Mouse (Mus musculus): ENCODE measurements around the gene Arhgap23. TPM values are rescaled to one million over a fixed set of nuclear protein-coding genes. Genes with fewer than 3 reads are reported as not detected.

The Arhgap23 gene
- total RNA-seq, 2 experiments from 2014 or later = 71.4 to 73.5 TPM

DNA sequence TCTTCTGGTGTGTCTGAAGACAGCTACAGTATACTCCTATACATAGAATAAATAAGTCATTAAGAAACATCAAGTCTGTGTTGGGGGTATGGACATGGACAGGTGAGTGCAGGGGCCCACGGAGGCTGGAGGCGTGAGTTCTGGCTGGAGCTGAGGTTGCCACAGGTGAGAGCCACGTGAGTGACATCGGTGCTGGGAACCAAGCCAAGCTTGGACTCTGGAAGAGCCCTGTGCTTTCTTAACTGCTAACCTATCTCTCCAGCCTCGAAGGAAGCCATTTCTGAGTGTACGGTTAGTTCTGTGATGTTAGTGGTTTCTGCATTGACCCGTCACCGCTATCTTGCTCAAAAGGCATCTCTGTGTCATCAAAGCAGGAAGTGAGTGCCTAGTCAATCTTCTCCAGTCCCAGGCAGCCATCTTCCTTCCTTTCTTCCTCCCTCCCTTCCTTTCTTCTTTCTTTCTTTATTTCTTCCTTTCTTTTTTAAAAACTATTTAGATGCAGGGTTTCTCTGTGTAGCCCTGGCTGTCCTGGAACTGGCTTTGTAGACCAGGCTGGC, 17.7 kb downstream of the Arhgap23 start:
- DNase-seq (ENCODE audit: extremely low spot score in 1 of 2, low spot score in 1 of 2) = no peak

DNA sequence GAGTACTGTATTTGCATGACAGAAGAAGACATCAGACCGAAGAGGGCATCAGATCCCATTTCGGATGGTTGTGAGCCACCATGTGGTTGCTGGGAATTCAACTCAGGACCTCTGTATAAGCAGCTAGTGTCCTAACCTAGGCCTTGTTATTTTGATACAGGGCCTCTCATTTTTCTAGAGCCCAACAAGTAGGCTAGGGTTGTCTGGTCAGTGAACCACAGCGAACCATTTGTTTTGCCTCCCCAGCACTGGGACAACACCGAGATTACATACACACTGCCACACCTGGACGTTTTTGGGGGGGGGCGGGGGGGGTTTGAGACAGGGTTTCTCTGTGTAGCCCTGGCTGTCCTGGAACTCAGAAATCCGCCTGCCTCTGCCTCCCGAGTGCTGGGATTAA, 18.8 kb downstream of the Arhgap23 start:
- DNase-seq (ENCODE audit: extremely low spot score in 1 of 2, low spot score in 1 of 2) = no peak

DNA sequence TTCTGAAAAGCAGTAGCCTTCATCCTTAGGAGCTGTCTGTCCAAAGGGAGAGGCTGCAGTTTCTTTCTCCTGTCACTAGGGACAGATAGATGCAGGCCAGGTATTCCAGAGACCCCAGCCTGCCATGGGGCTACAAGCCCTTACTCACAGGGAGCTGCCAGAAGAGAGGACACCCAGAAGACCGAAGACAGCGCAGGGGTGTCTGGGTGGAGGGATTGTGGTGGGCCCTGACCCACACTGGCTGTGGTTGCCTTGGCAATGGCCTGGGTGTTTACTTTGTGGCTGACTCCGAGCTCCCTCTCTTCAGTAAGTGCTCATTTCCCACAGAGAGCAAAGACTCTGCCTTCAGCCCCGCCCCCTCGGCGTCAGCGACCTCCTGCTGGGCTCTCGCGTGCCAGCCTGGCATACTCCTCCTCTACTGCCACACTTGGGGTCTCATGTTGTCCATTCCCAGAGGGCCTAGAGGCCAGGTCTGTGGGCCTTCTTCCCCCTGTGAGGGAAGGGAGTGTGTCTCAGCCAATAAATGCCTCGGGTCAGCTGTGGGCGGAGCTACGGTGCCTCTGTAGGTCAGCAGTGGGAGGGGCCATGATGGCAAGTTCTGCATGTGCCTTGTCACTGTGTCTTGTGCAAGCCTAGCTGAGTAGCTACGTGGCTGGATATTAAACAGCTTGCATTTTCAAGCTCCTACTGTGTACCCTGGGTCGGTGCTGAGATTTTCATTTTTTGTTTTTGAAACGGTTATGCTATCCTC, 19.5 kb downstream of the Arhgap23 start:
- no peak for DNase-seq (ENCODE audit: extremely low spot score in 1 of 2, low spot score in 1 of 2)

DNA sequence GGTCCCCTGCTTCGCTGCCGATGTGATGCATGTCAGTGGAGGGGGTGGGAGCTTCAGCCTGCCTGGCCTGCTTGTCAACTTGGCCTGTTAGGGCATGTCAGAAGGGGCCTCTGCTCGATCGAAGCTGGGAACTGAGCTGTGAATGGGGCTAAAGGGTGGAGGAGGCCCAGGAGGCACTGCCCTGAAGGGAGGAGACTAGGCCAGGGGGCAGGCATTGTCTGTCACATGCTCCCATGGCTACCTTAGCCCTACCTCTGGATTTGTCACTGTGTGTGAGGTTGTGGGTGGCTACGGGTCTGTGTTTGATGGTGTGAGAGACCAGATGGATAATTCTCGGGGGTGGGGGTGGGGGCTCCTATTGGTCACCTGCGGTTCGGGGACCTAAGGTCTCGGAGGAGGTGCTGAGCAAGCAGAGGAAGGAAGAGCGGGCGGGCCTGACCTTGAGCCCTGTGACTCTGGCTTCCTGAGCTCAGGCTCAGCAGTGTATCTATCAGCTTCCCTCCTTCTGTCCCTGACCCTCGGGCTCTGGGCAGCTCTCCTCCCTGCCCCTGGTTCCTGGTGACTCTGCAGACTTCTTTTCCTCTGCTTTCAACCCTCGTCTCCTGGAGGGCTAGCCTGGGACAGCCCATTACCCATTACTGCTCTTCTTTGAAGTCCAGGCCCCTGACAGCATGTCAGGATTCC, 20.6 kb downstream of the Arhgap23 start:
- DNase-seq (ENCODE audit: extremely low spot score in 1 of 2, low spot score in 1 of 2) = no peak

DNA sequence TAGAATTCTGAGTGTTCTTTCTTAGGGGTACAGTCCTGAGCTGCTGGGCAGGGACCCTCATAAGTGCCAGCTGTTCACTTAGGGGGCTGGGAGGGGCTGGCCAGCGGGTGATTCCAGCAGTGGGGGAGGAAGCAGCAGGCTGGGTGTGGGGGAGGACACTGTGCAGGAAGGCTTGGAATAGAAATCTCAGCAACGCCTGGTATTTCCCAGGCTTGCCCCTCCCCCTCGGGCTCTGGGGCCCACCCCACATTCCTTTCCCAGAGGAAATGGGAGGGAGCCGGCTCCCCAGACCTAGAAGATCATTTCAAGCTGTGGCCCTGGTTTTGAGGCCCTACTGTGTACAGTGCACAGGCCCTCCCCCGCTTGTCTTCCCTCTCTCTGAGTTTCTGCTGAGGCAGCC, 22.4 kb downstream of the Arhgap23 start:
- no peak for DNase-seq (ENCODE audit: extremely low spot score in 1 of 2, low spot score in 1 of 2)

DNA sequence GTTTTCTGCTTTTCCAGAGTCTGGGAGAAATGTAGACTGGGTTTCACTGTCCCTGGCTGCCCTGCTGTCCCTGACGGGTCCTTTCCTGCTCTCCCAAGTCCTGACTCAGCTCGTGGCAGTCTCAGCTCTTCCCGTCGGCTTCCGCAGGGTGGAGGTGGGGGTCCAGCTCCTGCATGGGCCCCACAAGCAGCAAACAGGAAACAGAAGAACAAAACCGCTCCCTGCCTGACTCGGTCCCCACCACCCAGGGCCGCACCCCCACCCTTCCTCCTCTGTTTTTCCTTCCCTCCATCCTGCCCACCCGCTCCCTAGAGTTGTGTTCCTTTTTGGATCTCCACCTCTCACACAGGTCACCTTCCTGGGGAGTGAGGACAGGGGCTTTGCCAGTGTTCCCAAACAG, 23.5 kb downstream of the Arhgap23 start:
- no peak for DNase-seq (ENCODE audit: extremely low spot score in 1 of 2, low spot score in 1 of 2)

DNA sequence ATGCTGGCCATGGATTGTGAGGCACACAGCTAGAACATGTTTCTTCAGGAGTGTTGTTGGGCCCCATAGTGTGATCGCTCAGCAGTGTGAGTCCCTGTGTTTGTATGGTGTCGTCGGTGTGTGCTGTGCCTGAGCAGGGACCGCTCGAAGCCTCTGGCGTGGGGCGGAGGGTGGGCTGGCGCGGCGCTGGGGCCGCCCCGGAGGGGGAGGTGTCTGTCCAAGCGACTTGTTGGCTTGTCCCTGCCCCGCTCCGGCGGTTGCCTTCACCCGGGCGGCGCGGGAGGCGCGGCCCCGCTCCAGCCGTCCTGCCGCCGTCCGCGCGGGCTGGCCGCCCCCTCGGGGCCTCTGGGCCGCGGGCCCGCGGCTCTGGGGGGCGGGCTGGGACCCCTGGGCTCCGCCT, 24.6 kb downstream of the Arhgap23 start:
- no peak for DNase-seq (ENCODE audit: extremely low spot score in 1 of 2, low spot score in 1 of 2)

DNA sequence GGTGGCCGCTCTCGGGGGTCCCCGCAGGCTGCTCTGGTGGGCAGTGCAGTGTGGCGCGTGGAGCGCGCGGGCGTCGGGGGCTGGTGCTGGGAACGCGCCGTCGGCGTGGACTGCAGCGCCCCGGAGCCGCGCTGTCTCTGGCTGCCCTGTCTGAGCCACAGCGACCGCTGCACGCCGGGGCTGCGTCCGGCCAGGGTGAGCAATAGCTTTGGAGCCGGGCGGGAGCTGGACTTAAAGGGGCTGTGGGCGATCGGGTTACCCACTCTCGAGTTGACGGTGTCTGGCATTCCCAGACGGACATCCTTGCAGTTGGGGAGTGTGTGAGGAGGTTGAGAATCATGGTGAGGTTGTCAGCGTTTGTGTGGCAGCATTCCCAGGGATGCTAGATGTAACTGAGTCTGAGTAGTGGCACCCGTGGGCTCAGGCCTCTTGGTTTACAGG, 25.1 kb downstream of the Arhgap23 start:
- no peak for DNase-seq (ENCODE audit: extremely low spot score in 1 of 2, low spot score in 1 of 2)

DNA sequence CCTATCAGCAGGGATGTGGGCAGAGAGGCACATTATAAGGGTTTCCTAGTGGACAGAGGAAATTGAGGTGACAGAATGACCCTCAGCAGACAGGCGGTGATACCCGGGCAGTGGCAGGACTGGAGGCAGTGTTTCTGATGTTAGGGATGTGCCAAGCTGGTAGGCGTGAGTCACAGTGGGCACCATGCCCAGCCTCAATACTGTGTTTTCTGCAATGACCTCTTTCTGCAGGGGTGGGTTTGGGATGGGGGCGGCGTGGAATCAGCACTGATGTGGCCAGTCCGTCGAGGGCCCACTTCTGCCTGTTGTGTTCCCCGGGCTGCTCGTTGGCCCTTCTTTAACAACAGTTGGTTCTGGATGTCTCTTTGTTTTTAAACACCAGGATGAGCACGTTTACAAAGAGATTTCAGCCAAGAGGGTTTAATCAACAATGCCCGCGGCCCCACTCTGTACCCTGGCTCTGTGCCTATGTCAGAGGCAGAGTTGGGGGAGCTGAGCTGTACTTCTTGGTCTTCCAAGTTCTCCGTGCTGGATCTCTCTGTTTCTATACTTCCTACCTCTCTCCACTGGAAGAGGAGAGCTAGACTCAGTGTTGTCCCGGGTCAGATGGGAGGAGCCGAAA, 25.8 kb downstream of the Arhgap23 start:
- DNase-seq (ENCODE audit: extremely low spot score in 1 of 2, low spot score in 1 of 2) = peak in 1 of 2 experiments; percentile 46

DNA sequence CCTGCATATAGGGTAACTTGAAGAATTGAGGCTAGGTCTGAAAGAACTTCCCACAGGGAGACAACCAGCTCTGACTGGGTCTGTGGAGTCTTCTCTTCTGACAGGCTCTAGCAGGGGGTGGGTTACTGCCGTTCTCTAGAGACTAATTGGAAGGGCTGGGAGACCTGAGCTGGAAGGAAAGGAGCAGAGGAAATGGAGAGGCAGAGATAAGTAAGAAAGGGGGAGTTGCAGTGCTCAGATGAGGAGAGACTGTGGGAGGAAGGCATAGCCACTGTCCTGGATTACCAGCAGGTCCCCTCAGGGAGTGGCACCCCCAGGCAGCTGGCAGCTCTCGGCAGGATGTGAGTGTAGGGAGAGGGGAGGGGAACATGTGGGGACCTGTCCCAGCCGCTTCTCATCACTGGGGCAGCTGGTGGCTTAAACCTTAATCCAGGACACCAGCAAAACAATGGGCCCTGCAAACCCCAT, 26.4 kb downstream of the Arhgap23 start:
- no peak for DNase-seq (ENCODE audit: extremely low spot score in 1 of 2, low spot score in 1 of 2)

DNA sequence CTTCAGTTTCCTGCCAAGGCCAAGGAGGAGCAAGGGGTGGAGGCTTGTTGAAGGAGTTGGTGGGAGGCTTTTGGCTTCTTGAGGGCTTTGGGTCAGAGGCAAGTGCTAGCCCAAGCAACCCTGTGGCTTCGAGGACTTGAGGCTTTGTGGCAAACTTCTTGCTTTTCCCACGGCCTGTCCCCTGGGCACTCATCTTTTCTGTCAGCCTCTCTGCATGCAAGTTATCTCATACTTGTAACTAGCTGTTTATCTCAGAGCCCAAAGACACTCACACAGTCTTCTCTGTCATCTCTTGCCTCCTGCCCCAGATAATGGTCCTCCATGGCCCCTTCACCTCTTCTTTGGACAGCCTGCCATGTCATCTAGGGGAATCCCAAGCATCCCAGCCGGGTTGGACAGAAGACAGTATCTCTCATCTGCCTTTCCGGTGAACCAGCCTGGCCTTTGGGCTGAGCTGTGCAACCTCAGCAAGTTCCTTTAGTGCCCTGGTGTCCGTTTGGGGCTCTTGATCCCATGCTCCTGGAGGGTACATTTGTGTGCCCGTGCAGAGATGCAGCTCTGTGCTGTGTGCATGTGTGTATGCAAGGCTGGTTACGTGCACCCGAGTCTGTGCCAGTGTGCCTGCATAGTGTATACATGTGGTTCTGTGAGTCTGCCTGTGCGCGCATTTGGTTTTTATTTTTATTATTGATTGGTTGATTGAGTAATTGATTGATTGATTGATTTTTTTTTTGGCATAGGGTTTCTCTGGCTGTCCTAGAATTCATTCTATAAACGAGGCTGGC, 27.8 kb downstream of the Arhgap23 start:
- DNase-seq (ENCODE audit: extremely low spot score in 1 of 2, low spot score in 1 of 2) = no peak

DNA sequence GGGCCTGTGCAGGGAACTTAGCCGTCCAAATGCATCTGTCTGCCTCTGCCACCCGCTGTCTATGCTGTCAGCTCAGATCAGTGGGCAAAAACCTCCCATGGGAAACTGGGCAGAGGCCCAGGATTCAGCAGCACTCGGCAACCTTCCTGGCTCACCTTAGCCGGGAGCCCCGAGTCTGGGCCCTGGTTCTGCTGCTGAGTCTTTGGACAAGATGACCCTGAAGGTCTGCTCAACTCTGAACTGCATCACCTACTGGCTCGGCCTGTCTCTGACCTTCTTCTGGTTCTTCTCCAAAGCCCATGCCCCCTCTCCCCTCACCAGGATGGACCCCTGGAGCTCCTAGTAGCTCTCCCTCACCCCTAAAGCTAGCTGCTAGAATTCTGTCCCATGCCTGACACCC, 30.3 kb downstream of the Arhgap23 start:
- DNase-seq (ENCODE audit: extremely low spot score in 1 of 2, low spot score in 1 of 2) = no peak

DNA sequence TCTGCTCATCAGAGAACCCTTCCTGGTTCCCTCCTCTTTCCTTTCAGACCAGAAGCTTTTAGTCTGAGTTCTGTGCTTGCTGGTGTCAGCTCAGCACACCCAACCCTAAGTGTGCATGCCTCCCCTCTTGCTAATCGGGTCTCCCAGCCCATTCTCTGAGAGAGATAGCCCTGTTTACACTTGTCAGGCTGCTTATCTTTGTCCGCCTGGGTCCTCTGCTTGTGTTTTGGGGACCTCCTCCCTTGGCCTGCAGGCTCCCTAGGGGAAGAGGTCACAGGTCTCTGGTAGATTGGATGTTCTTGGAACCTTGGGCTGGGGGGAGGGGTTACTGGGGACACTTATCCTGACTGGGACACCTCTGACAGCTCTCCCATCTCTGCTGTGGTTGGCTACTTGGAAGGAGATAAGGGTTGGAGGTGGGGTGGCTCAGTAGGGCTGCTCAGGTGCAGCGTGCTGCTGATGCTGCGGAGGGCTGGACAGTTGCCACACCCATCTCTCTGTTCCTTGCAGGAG, 30.7 kb downstream of the Arhgap23 start:
- no peak for DNase-seq (ENCODE audit: extremely low spot score in 1 of 2, low spot score in 1 of 2)

DNA sequence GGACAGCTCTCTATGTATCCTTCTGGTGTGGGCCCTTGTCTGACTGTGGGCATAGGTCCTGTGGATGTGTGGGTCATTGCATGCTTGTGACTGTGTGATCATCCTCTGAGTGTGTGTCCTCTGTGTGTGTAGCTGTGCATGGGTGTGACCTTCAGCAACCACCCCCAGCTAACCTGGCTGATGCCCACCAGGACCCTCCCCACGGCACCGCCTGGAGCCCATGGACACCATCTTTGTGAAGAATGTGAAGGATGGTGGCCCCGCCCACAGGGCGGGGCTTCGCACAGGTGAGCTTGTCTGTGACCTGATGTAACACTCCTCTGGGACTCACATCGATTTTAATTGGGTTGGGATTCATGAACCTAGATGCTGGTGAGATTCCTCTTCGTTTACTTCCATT, 32.6 kb downstream of the Arhgap23 start:
- no peak for DNase-seq (ENCODE audit: extremely low spot score in 1 of 2, low spot score in 1 of 2)

DNA sequence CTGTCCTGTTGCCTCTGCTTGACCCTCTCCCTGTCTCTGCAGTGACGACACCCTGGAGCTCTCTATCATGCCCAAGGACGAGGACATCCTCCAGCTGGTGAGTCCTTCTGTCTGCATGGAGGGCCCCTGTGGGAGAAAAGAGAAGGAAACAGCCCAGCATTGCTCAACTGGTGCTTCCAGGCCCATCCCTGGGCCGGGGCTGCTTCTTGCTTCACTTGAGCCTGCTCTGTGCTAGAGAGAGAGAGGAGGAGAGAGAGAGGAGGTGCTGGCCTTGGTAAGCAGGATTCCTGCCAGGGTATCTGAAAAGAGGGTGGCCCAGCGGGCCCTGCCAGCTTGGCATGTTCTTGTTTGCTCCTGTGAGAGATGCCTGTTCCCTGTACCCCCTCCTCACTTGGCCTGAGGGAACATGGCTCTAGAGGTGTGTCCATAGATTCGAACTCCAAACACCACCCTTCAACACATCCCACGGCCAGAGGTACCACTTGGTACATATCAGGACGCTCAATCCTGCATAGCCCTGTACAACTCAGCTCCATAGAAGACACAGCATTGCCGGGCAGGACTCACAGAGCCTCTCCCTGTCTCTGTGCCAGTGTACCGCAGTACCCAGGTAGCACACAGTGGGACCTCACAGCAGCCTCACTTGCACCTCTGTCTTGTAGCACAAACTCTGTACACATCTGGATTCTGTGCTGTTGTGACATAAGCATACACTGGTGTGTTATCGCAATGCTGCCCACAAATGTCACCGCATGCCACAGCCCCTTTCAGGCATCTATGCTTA, 33.5 kb downstream of the Arhgap23 start:
- no peak for DNase-seq (ENCODE audit: extremely low spot score in 1 of 2, low spot score in 1 of 2)

DNA sequence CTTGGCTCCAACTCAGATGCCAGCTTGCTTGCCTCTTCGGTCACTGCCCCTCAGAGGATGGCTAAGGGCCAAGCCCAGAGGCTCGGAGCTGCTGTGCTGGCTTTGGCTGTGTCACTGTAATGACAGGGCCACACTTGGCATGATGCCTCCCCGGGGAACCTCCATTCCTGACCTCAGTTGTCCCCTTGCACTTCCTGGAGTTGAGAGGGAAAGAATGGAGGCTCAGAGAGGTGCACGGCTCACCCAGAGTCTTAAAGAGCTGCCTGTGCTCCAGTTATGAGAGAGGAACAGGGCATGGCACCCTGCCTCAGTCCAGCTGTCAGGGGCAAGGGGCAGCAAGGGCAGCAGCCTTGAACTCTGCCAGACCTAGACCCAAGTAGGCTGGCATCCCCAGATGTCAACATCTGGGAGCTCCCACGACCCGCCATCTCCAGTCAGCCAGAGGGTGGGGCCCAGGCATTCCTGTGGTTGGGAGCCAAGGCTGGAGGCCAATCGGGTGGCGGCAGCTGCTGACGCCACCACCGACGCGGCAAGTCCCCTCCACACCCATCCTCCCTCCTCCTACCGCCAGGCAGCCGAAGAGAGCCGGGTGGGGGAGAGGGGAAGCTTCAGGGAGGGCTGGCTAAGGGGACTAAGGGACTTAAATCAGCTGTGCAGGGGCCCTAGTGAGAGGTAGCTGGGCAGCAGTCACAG, 34.4 kb downstream of the Arhgap23 start:
- DNase-seq (ENCODE audit: extremely low spot score in 1 of 2, low spot score in 1 of 2) = peak; percentile 58 to 61

DNA sequence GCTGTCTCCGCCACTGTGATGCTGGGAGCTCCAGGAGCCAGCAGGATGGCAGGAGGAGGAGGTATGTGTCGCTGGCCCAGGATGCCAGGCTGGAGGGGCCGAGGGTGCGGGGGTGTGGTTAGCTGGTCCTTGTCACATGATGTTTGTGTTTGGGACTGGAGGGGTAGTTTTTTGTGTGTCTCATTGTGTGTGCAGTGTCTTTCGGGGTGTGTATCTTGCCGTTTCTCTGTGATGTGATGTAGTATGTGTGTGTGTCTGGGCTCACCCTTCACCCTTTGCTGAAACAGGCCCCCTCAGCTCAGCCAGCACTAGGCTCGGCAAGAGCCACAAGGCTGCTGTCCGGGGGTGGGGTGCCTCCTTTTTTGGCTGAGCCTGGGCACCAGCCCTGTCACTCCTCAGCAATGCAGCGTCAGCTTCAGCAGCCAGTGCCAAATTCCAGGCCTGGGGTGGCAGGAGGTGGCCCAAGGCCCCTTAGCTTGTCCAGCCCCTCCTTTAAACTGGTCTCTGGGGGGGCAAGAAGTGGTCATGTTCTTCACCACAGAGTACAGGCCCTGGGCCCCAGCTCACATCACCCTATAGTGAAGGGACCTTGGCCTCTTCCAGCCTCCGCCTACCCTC, 35.1 kb downstream of the Arhgap23 start:
- no peak for DNase-seq (ENCODE audit: extremely low spot score in 1 of 2, low spot score in 1 of 2)

DNA sequence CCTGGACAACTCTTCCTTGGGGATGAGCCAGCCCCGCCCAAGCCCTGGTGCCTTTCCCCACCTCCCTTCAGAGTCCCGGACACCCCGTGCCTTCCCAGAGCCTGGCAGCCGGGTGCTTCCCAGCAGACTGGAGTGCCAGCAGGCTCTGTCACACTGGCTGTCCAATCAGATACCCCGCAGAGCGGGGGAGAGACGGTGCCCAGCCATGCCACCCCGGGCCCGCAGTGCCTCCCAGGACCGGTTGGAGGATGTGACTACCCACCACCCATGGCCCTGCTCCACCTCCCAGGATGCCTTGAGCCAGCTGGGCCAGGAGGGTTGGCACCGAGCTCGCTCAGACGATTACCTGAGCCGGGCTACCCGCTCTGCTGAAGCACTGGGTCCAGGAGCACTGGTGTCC, 36.3 kb downstream of the Arhgap23 start:
- DNase-seq (ENCODE audit: extremely low spot score in 1 of 2, low spot score in 1 of 2) = no peak

Measured in layer of hippocampus, postnatal 25 days (tissue).